Mouse (Mus musculus): ENCODE measurements around the gene Nop14.
A peak's percentile ranks its signal among the peaks of the same experiment; 100 is the strongest.

Nop14 gene

DNA sequence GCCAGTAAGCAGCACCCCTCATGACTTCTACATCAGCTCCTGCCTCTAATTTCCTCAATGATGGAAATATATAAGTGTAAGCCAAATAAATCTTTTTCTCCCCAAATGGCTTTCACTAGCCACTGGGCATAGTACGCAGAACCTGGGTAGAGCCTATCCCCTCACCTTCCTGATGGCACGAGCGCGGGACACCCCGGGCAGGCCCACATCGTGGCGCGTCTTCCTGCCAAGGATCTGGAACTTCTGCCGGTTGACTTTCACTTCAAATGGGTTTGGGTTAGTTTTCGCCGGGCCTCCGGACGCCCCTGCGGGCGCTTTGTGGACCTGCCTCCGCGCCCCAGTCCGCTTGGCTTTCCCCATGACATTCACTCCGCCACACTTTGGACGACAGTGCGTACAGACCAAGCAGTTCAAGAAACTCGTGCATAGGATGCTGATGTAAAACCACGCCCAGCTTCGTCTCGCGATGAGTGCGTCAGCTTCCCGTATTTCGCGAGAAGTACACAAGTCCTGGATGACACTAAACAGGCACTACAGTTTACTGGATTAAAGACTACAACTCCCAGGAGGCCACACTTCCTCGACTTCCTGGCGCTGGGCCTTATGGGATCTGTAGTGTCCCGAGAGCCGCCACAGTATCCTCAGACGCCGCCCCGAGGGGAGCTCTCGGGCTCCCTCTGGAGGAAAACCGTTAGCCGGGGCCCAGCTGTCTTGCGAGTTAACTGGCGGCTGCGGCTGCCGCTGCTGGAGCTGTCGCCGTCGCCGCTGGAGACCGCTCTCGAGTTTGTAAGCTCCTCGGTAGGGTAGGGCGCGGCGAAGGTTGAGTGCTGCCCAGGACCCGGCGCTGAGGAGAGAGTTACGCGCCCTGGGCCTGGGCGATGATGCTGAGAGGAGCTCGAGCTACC is at the start of gene Nop14, which contains the start of gene Grk4:
TSS of gene Nop14 (minus strand) at position 463 of the 905 bp plus-strand sequence.
TSS of gene Grk4 (plus strand) at position 694 of the 905 bp plus-strand sequence.
- peak; percentile 100 for DNase-seq (ENCODE audit: low read depth)

DNA sequence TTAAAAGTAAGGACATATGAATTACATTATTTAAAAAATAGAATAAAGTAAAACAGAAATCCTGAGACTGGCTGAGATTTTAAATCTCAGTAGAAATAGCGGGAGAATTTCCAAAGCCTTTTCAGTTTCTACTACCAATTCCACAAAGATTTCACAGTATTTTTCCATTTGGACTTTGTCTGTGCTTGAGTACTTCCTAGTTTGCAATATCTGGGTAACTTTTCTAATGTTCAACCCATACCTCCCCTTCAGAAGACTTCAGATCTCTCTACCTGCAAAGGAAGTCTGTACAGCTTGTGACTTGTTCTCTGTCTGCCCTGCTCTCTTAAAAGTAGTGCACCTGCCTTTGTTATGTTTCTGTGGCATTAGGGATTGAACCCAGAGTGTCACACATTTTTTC is 48.5 kb upstream of the Nop14 start:
- no peak for DNase-seq (ENCODE audit: low read depth)

GRCm38 (mm10) chr5:34695521-34695920 is 35.6 kb upstream of the Nop14 start:
- DNase-seq (ENCODE audit: low read depth) = no peak

DNA sequence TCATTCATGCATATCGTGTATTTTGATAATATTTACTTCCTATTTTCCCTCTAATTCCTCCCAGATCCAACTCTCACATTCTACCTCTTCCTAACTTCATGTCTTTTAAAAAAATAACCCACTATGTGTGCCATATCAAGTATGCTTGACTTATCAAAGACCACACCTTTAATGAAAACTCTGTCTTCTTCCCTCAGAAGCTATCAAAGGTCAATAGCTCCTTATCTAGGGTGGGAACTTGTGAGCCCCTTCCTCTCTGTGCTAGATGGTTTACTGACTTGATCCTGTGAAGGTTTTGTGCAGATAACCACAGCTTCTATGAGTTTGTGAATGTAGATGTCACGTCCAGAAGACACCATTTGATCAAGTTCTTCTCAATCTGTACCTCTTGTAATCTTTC is 32.8 kb upstream of the Nop14 start:
- DNase-seq (ENCODE audit: low read depth) = no peak

- DNase-seq (ENCODE audit: low read depth) = no peak
These were observed 29.9 kb upstream of the Nop14 start for GRCm38 (mm10) chr5:34689868-34690267.

DNA sequence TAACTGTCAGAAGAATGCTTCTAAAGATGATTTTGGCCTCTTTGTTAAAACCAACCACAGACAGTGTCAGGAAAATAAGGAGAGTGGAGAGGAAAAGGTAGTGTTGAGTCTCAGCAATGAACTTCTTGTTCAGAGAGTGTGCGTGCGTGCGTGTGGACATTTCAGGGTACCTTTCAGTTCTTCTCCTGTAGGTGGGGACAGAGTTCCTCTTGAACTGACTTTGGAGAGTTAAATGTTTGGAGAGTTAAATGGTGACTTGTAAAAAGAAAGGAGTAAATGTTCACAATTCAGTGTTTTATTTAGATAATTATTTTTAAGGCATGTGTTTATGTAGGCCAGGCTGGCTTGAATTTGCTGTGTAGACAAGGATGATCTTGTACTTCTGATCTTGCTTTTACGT is 10.3 kb upstream of the Nop14 start:
- DNase-seq (ENCODE audit: low read depth) = peak; percentile 39

GRCm38 (mm10) chr5:34669493-34669892 is 9.5 kb upstream of the Nop14 start:
- peak; percentile 14 for DNase-seq (ENCODE audit: low read depth)

DNA sequence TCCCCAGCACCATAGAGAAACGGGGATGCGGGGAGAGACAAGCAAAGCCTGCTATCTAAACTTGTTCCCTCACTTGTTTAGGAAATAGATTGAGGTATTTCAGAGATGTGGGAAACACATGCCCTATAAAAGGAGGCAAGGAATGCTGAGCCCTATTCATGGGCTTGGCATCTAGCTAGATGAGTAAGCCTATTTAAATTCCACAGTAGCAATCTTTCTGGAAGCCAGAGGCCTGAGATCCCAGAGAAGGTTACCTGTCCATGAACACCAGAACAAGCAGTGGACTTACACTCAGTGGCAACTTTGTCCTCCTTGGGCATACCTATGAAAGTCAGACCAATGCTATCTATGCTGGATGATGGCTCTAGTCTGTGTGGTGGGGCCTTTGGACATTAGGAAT is 3.3 kb upstream of the Nop14 start:
- peak; percentile 53 for DNase-seq (ENCODE audit: low read depth)

- no peak for DNase-seq (ENCODE audit: low read depth)
These were observed 2.0 kb upstream of the Nop14 start for GRCm38 (mm10) chr5:34661909-34662308.

DNA sequence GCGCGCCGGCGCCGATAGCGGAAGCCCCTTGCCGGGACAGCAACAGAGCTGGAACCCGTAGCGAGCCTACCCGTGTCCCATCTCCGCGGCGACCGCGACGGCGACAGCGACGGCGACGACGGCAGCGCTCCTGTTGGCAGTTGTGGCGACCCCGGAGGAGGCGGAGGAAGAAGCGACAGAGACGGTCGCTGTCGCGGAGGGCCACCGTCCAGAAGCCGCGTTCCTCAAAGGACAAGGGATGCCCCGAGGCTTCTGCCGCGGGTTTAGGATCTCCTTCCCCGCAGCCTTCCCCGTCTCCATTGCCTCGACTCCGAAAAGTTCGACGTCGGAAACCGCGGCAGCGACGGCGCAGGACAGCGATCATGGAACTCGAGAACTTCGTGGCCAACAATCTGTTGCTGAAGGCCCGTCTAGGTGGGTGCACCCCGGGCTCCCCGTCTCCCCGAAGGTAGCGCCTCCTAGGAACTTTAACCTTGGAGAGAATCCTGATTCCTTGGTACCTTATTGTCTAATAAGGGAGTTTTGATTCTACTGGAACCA is 713 bp upstream of the Nop14 start:
- peak; percentile 55 for DNase-seq (ENCODE audit: low read depth)

DNA sequence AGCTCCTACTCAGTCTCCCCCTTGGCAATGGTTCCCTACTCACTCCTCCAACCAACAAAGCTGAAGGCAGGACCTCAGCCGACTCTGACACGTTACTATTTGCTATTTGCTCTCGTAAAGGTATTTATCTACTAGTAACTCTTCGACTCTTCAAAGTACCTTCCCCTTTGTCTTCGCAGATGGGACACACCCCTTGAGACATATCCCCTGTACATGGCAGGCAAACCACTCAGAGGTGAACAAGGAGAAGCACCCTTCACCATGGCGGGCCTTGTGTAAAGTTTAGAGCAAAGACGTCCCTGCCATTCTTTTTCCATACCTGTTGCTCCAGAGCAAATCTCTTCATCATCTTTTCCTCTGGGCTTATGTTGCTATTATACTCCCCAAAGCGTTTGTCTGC is 2.4 kb downstream of the Nop14 start:
- DNase-seq (ENCODE audit: low read depth) = no peak

DNA sequence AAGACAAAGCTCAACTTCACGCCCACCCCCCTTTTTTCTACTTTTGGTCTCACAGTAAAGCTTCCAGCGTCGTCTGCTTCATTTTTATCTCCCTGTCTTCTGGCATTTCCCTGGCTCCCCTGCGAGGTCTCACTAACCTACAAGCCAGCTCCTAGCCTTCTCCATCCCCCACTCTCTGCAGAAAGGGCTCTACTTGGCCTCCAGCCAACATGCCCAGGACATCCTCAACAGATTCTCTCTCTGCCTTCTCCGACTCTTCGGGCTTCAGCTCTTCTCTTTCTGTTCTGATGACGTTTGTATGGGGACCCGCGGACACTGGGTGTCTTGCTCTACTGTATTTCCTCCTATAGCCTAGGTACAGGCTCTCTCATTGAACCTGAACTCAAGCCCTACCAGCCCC is 5.1 kb downstream of the Nop14 start:
- no peak for DNase-seq (ENCODE audit: low read depth)

DNA sequence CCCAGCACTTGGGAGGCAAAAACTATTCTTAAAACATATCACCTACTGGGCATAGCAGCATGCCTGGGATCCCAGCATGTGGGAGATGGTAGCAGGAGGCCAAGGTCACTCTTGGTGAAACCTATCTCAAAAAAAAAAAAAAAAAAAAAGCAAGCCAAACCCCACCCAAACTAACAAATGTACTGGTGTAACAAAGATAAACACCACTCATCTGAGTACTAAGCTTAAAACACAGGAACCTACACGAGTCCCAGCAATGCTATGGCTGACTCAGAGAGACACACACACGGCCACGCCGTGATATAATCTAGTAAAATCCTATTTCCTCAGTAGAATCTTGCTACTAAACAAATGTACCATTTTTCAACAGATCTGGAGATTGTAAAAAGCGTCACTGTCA is 7.0 kb downstream of the Nop14 start:
- no peak for DNase-seq (ENCODE audit: low read depth)

GRCm38 (mm10) chr5:34647581-34647980 is 12.4 kb downstream of the Nop14 start:
- DNase-seq (ENCODE audit: low read depth) = peak; percentile 80

- DNase-seq (ENCODE audit: low read depth) = peak; percentile 81
These were observed 17.0 kb downstream of the Nop14 start for GRCm38 (mm10) chr5:34642932-34643331.

DNA sequence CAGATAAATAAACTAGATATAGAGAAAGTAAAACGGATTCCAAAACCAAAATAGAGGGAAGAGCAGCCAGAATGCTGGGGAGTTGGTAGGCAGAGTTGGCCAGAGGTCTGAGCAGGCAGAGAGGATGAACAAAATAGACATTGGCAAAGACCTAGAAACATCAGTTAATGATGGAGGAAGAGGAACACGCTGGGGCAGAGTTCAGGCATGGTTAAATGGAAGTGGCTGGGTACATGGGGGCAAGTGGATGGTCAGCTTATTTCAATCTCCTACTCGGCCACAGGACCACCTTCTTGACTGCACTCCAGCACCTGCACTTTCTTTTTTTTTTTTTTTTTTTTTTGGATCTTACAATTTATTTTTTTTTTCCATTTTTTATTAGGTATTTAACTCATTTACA is 18.0 kb downstream of the Nop14 start:
- DNase-seq (ENCODE audit: low read depth) = no peak

GRCm38 (mm10) chr5:34637591-34638156 is 22.3 kb downstream of the Nop14 start:
- DNase-seq (ENCODE audit: low read depth) = peak; percentile 29

DNA sequence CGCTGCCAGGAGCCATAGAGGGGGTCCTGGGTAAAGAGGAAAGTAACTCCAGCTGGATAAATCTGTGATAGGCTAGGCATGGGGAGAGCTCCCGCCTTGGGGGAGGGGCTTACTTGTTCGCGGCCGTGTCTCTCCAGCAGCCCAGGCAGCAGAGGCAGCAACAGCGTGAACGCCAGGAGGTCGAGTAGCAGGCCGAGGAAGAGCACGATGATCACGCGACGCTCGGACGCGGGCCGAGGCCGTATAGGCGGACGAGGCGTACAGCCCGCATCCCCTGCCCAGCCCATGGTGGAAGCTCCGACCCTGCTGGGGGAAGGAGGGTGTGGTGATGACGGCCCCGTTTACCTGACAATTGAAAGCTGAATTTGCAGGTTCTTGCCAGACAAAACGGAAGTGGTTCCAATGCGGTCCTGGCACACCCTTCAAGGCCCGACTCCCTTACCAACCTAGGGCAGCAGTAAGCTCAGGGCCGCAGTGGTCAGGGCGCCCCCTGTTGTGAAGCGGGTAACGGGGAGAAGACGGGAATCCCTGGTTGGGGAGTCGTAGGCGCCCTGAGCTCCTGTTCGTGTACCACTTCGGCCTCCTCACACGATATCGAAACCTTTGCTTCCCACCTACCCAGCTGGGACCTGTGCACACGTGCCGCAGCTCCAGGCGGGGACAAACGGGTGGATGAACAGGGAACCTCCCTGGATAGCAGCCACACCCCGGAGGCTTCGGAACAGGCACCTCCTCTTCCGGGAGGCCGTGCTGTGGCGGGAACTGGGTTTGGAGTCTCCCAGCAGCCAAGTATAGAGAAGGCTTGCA is 23.3 kb downstream of the Nop14 start, which contains the start of gene Mfsd10:
TSS of gene Mfsd10 (minus strand) at position 732 of the 807 bp plus-strand sequence.
- DNase-seq (ENCODE audit: low read depth) = peak; percentile 89

GRCm38 (mm10) chr5:34635665-34636192 is 24.2 kb downstream of the Nop14 start:
- DNase-seq (ENCODE audit: low read depth) = peak; percentile 38

DNA sequence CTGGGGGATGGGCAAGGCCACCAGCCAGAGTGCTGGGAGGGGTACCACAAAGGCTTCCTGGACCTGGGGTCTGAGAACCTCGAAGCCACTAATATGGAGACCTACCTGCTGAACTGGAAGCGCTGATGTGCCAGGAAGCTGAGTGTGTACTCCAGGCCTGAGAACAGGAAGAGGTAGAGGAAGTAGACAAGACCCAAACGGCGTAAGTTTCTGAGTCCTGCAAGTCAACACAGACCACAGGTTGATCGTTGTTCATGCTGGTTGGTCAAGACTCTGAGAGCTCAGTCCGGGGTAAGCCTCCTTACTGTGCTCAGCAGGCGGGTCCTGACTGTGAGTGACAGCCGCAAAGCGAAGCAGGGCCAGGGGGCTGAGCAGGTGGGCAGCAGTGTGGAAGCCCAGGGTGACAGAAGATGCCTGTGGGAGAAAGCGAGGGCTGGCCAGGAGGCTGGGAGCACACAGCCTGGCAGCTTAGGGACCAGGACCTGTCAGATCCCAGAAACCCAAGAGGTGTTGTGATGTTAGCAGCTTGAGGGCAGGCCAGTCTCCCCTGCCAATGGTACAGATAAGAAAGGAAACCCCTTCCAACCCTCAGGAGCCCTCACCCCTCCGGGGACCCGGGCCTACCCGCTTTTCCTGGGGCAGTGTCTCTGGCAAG is 25.1 kb downstream of the Nop14 start:
- no peak for DNase-seq (ENCODE audit: low read depth)

DNA sequence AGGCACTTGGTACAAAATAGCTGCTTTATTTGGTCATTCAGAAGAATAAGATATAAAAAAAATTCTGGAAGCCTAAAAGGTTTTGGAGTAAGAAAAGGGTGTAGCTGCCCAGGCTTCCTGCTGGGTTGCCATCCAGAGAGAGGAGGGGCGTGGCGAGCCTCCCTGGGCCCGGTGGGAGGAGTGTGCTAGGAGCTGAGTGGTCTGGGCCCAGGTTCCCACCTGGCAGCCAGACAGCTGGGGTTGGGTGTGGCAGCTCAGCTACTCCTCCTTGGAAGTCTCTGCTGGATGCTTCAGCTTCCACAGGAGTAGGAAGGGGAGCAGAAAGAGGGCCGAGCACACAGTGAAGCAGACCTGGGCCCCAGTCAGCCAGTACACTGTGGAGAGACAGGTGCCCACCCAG is 26.3 kb downstream of the Nop14 start:
- DNase-seq (ENCODE audit: low read depth) = peak; percentile 38
